Mouse (Mus musculus) lung, adult 2 months (tissue): ENCODE data around the gene Ddx6.

ENCODE experiments used
- CTCF ChIP-seq: fragments of 200-500 bp; IDR thresholded peaks from 2 replicates; pipeline ENCODE4 v1.5.1; 2011; ENCODE audit warnings: mild to moderate bottlenecking, low read length, control low read depth; ENCODE audit not compliant: insufficient read depth
- POLR2A ChIP-seq: fragments of 200-500 bp; IDR thresholded peaks from 2 replicates; pipeline ENCODE4 v1.6.1; 2011; ENCODE audit warnings: low read depth, mild to moderate bottlenecking, control low read depth, low read length, borderline replicate concordance; ENCODE audit errors: extremely low read depth

- TF ChIP-seq CTCF (no peak), POLR2A (peak; percentile 65; the same call in 1 of the 2 replicates)
Observed at GRCm38 (mm10) chr9:44604290-44604778, 358 bp upstream of the Ddx6 start.
